Mouse (Mus musculus) ES-Bruce4 (cell line): ENCODE results near the gene Tenm2.

ENCODE experiments used
- CTCF ChIP-seq: IDR thresholded peaks from one replicate; pipeline ENCODE4 v1.8.1; 2011; ENCODE audit warnings: low read depth, low read length
- POLR2A ChIP-seq: IDR thresholded peaks from one replicate; pipeline ENCODE4 v1.8.1; 2011; ENCODE audit warnings: low read length; ENCODE audit not compliant: insufficient read depth

DNA sequence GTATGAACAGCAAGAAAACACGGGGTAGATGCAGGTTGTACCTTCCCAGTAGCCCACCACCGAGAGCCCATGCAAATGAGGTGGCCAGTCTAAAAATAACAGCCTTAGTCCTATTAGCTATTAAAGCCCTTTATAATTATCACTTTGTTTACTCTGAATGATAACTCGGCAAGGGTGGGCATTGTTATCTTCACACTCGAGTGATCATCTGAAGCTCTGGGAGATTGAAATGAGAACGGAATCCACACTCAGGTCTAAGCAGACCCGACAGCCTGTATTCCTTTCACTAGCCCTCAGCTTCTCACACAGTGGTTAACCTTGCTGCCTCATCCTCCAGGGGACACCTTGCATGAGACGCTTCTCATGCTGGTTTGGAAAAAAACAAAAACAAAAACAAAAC lies 985.7 kb downstream of the Tenm2 start:
- no peak for TF ChIP-seq POLR2A
- TF ChIP-seq CTCF, result no peak
